Mouse (Mus musculus): ENCODE measurements around the gene Rnf17.
A peak's percentile ranks its signal among the peaks of the same experiment; 100 is the strongest.

The Rnf17 gene

DNA sequence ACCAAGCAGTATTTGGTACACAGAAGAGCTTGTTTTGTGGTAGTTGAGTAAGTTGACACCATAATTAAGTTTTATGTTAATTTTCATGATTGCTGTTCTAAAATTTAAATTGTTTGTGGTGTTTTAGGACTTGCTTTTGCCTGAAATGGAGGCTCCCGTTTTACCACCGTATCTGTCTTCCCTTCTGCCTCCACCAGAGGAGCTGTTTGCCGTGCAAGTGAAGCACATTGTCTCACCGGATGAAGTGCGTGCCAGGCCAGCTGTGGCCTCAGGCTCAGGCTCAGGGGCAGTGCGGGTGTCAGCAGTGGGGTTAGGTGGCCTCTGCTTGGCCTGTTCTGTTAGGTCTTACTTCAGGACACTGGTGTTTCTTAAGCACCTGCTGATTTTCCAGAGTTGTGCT is 109.7 kb downstream of the Rnf17 start:
- no peak for DNase-seq (ENCODE audit: low spot score)

DNA sequence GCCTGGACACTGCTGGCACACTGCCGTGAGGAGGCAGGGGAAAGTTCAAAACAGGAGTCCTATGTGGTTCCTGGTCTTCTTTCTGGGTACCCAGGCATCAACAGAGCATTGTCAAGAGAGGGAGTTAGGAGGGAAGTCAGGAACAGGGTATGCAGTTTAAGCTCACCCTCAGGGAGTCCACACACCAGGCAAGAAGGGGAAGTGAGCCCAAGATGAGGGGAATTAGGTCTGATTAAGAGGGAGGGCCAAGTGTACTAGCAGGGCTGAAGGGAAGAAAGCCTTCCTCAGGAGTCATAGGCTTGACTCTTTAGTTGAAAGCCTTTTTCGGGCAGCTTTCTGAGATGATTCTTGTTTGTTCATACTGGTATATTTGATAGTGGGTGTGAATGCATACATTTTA is 112.4 kb downstream of the Rnf17 start:
- no peak for DNase-seq (ENCODE audit: low spot score)

DNA sequence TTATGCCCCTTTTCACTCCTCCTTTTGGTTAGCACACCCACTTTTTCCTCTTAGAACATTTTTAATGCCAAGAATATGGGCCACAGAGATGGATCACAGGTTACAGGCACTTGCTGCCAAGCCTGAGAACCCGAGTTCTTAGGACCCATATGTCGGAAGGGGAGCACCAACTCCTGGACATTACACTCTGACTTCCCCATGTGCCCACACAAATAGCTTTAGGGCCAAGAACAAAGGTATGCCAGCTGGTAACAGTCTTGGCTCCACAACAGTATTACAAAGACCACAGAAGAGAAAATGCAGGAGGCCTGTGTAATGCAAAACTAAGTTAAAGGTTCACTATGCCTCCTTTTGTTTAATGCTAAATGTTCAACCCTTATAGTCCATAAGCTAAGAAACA is 128.4 kb downstream of the Rnf17 start:
- no peak for DNase-seq (ENCODE audit: low spot score)

DNA sequence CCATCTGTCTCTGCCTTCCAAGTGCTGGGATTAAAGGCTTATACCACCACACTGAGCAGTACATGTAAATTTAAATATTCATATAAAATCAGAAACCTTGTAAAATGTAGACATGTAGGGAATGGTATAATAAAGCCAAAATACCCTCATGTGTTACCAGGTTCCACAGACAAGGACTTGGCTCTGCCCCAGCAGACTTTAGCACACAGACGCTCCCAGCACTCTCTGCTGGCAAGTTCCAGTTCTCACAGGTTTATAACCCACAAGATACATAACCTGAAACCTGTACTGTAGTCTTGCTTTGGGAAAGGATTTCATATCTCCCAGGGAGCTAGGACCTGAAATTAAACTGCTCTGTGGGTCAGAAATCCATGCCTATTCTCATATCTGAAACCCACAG is 142.6 kb downstream of the Rnf17 start:
- DNase-seq (ENCODE audit: low spot score) = no peak

DNA sequence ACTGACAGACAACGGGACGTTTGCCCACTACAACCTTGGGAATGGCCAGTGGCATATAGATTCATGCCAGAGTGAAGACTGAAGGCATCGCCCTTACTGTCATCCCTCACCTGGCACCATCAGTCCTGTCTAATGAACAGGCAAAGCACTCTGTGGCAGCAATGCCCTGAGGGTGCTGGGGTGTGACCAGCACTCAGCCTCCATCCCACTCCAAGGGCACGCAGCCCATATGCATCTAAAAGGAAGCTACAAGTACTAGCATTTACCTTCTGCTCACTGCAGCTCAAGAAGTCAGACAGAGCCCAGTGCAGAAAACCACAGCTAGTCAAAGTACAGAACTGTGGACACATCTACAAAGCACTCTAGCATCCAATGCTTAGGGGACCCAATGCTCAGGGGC is 143.1 kb downstream of the Rnf17 start:
- no peak for DNase-seq (ENCODE audit: low spot score)

DNA sequence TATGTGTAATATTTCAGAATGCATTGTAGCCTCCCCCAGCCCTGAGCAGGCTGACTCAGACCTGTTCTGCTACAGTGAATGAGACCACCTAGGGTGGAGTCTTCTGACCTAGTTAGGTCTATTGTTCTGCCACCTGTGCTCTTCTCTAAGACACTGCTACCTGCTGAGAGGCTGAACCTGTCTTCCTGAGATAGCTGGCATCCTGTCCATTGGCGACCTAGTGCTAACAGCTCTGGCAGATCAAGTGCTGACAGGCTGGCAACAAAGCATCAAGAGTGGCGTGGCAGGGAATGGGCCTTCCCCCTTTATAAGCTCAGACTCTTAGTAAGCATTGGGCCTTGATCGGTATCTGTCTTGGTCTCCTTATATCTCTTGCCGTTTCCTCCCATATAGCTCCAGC is 148.6 kb downstream of the Rnf17 start:
- no peak for DNase-seq (ENCODE audit: low spot score)

DNA sequence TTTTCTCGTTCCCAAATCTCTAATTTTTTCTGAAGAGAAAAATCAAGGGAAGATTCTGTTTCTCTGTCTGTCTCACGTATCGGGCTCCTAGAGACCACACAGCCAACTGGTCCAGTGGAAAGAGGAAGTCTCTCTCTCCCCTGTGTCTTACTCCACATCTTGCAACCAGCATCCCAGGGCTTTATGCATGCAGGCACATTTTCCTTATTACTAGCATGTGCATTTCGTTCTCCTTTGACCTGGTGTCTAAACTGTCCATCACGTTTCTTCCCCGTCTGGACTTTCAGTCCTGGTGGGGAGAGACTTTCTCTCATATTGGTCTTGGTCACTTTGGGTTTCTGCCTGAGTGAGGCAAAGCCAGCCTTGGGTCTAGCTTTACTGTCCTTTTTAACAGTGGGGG is 150.5 kb downstream of the Rnf17 start:
- DNase-seq (ENCODE audit: low spot score) = no peak

DNA sequence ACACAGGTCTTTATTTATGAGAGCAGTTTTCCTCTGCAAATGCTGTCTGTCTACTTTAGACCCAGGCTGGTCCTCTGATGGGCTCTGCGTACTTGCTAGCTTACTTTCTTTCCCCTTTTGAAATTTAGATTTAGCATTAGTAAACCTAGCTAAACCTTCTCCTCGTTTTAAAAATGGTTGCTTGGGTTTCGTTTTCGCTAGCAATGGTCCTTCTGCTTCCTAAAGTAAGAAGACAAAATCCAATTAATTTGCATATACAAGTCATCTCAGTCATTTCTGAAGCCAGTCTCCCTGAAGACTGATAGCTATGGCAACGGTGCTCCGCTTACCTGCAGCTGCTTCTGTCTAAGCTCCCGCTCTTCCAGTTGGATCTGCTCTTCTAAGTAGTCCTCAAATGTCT is 150.9 kb downstream of the Rnf17 start:
- DNase-seq (ENCODE audit: low spot score) = no peak

DNA sequence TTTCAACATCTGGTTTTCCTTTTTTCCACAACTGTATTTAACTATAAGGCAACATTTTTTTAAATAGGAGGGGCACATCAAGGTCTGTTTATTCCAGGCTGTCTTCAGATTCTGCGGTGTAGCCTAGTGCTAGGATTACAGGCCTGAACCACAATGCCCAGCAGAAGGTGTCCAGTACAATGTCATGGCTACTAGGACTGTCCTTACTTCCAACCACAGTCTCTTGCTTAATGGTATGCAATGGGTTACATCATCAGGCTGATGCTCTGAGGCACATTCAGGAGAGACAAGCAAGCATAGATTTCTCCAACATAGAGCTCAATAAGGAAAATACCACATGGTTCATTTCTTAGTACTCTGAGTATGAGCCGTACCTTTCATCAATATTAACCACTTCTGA is 152.3 kb downstream of the Rnf17 start:
- DNase-seq (ENCODE audit: low spot score) = no peak

DNA sequence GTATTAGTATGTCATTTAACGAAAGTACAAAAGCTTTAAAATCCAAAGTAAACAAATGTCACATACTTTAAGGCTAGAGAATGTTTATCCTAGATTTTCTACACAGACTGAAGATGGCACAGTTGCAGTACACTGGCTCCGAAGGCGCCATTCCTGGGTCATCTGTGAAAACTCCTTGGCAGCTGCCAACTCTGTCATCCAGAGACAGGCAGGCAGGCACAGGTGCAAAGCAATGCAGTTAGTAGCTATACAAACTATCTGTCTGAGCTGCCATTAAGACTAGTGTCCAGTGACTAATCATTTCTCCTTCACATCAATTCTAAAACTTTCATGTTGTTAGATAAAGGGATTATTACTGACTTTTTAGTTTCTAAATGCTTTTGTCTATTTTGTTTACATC is 156.8 kb downstream of the Rnf17 start:
- DNase-seq (ENCODE audit: low spot score) = no peak

DNA sequence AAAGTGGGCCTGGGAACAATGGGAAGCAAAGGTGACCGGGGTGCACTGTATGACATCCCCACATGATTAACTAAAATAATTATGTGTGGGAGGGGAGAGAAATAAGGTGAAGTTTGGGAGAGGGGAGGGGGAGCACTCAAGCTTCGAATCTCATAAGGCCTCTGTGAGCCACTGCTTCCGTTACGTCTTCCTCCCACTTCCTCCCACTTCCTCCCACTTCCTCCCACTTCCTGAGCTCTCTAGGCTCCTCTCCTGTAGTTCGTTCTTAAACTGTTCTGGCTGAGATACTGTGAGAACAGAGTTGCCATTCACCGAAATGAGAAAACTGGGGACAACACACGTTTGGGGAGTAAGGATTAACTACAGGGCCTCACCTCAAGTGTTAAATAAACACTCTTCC is 165.1 kb downstream of the Rnf17 start:
- DNase-seq (ENCODE audit: low spot score) = no peak

DNA sequence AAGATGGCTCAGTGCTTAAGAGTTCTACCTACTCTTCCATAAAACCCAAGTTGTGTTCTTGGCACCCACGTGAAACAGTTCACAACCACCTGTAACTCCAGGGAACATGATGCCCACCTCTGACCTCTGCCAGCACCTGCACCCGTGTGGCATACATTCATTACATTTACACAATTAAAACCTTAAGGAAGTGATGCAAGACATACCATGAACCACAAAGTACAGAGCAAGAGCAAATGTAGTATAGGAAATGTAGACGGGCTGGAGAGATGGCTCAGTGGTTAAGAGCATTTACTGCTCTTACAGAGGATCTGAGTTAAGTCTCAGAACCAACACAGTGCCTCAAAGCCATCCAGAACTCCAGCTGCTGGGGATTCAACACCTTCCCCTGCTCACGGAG is 166.7 kb downstream of the Rnf17 start:
- no peak for DNase-seq (ENCODE audit: low spot score)

DNA sequence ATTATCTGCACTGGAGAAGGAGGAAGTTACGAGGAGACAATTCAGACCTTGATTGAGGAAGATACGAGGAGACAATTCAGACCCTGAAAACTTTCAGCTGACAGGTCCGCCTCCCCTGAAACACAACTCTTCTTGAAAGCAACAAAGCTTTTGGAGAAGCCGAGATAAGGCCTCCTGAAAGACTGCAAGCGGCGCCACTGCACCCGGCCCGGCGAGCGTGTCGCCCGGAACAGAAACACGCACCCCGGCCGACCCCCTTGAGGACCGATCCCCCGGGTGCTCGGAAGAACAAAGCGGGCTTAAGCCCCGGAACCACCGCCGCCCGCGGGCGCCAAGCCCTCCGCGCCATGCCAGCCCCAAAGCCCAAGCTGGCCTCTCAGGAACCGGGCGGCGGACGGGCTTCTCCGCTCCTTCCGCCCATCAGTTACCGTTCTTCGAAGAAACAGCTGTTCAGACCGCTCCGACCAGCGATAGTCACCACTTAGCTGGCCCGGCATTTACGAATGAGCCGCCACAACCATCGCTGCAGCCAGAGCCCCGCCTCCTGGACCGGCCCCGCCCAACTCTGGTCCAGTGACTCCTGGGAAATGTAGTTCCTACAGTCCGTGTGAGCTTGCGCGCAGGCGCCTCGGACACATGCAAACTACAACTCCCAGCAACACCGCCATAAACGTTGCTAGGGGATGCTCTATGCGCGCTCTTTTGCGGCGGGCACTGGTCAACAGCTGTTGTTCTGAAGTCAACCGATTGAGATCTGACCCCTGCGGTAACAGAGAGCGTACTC is 169.1 kb downstream of the Rnf17 start:
- peak; percentile 94 for DNase-seq (ENCODE audit: low spot score)

DNA sequence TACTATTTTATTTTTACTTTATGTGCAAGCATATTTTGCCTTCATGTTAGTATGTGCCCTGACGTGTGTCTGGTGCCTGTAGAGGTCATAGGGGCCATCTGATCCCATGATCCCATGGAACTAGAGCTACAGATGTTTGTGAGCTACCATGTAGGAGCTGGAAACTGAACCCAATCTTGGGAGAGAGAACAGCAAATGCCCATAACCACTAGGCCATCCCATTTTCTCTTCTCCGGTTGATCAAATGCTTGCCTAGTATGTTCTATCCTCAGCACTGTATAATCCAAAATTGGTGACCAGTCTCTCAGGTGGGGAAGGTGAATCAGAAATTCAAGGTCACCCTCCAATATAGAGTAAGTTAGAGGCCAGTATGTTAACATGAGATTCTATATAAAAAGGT is 170.2 kb downstream of the Rnf17 start:
- no peak for DNase-seq (ENCODE audit: low spot score)
